Mouse (Mus musculus): ENCODE results near the gene Klf7.

DNA sequence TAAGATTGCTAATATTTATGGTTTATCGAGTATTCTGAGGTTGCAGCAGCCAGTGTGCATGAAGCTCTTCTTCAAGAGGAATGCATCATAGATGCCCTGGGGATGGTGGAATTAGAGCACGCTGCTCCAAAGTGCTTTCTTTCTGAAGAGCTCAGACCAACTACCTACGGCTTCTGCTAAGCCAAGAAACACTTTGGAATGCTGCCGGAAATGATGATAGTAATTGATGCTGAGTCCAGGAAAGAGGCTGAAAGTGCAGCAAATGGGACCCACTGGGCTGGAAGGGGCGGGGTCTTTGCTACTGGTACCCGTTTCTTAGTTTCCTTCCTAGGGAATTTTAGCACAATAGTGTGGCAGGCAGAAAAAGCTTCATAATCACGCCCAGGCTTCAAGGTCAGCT, 62.0 kb downstream of the Klf7 start:
- TF ChIP-seq CTCF (IDR thresholded peaks at IDR 0.05; ENCODE audit: borderline replicate concordance, insufficient read depth, low read depth, low read length) (no peak), POLR2A (IDR thresholded peaks at IDR 0.05; ENCODE audit: borderline replicate concordance, insufficient read depth, low read length) (no peak)

All from cerebellum, adult 2 months (tissue).